Mouse (Mus musculus) bone marrow macrophage, adult 2 months (primary cell): Measurements from ENCODE around the gene Kras.

Experiments
- CTCF ChIP-seq: IDR thresholded peaks from 2 replicates; pipeline ENCODE4 v1.5.1; 2012; ENCODE audit warnings: low read depth, mild to moderate bottlenecking, low read length, moderate library complexity
- POLR2A ChIP-seq: IDR thresholded peaks from 2 replicates; pipeline ENCODE4 v1.6.1; 2012; ENCODE audit warnings: mild to moderate bottlenecking, low read depth, low read length, borderline replicate concordance

- TF ChIP-seq CTCF (no peak), POLR2A (no peak)
Measured at GRCm38 (mm10) chr6:145255952-145256700, 6.1 kb upstream of the Kras start.
